Mouse (Mus musculus) left cerebral cortex, postnatal 25 days (tissue): ENCODE results near the gene Fance. TPM values are rescaled to one million over a fixed set of nuclear protein-coding genes. Genes with fewer than 3 reads are reported as not detected.

ENCODE experiments used
- DNase-seq, 2 experiments: peaks; one replicate each; pipeline ENCODE4 v3.0.0; 2022; ENCODE audit warnings: low spot score in 2 of 2, mixed read lengths in 1 of 2
- intact Hi-C: fragments of 180-260 bp; cut with DNase I; formaldehyde crosslinking; loops from one replicate; pipeline ENCODE4 v1.15.1; 2025
- total RNA-seq, 2 experiments: library from RNA; stranded (reverse); gene quantifications; 2 replicates each; pipeline ENCODE4 v1.2.3; 2021

The Fance gene
- total RNA-seq, result 10 to 100 TPM; 24.0 to 25.7 TPM

GRCm38 (mm10) chr17:28313212-28313879 is at the start of gene Fance:
Gene Fance, plus strand, starts transcription at chr17:28313519.
- intact Hi-C loops, result loop anchor here (5.0 kb wide), 1 partner anchor 106 kb away; the partner anchor contains the start of gene Def6
- DNase-seq, result peak; percentile 91 to 97

- DNase-seq, result no peak
- intact Hi-C loops, result no loop called here
Observed at GRCm38 (mm10) chr17:28267251-28267650, 46.1 kb upstream of the Fance start.

GRCm38 (mm10) chr17:28270165-28270564 is 43.2 kb upstream of the Fance start:
- intact Hi-C loops, result no loop called here
- DNase-seq, result no peak

GRCm38 (mm10) chr17:28271537-28272266 is 41.6 kb upstream of the Fance start:
- intact Hi-C loops, result no loop called here
- no peak for DNase-seq

DNA sequence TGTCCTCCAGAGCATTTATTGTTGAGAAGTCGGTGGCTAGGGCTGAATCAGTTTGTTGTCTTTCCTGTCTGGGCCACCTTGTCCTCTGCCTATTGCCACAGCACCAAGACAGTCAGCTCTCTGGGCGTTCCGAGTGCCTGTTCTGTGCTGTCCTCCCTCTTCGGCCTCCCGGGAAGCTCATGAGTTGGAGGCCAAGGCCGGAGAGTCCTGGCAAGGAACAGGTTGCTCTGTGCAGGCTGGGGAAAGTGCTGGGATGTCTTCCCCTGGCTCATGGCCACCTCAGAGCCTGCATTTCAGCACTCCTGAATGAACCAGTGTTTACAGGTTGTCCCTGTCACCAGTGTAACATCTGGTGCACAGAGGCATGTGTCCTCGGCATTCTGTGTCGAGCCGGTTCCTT is 41.0 kb upstream of the Fance start:
- DNase-seq, result no peak

DNA sequence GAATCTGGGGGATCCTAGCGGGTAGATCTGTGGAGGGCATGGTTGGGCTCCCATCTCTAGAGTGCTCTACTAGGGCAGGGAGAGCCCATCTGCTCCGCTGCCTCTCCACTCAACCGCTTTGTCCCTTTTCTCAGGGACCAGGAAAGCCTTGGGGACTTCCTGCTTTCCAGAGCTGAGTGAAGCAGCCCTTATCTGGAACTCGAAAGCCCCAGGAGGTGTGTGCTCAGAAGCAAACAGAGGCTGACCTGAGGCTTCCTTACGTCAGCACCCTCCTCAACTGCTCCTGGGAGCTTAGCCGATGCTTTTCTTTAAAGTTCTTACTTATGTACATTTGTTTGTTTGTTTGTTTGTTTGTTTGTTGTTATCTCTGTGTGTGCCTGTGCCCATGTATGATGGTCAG is 40.5 kb upstream of the Fance start:
- DNase-seq, result no peak
- intact Hi-C loops, result no loop called here

More for the DNA sequence above, 41.0 kb upstream of the Fance start:
- intact Hi-C loops, result no loop called here

DNA sequence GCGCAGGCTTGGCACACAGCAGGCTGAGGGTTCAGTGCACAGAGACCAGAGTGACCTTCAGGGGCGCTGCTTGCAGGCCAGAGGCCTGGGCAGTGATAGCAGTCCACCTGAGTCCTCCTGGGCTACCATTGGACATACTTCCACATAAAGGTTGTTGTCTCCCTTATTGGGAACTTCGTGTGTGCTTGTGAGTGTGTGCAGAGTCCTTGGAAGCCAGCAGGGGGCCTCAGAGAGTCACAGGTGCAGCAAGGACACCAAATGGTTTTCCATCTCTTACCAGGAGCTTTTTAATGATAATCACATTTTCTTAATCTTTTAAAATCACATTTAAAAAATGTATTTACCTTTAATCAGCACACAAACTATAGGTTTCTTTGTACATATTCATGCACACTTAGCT is 38.6 kb upstream of the Fance start:
- no peak for DNase-seq
- intact Hi-C loops, result no loop called here

DNA sequence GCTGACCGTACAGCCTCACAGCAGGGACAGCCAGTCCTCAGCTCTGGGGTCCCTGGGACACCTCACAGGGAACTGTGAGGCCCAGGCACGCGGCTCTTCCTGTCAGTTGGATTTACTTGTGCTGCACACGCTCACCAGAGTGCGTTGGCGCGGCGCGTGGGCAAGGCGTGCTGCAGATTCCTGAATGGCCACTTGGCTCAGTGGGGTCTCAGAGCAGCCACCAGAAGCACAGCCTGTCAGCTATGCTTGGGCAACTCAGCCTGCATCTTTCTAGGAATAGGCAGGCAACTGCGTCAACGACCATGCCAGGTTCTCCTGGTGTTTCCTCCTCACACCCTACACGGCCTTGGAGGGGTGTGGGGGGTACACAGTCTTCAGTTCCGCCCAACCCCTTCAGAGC is 36.1 kb upstream of the Fance start:
- intact Hi-C loops, result no loop called here
- DNase-seq, result no peak

GRCm38 (mm10) chr17:28277721-28278120 is 35.6 kb upstream of the Fance start:
- intact Hi-C loops, result no loop called here

DNA sequence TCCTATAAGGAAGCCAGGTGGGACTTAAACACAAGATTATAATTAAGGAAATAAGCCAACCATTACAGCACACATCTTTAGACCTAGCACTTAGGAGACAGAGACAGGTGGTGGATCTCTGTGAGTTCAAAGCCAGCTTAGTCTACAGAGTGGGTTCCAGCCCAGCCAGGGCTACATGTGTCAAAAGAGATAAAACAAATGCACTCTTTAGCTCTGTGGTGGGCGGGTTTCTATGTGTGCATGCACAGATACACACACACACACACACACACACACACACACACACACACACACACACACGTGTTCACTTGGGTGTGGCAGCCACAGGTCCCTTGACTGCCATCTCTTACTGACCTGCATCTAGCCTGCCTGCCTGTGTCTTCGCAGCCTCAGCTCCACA is 35.2 kb upstream of the Fance start:
- intact Hi-C loops, result no loop called here
- no peak for DNase-seq

More at GRCm38 (mm10) chr17:28277721-28278120, 35.6 kb upstream of the Fance start:
- no peak for DNase-seq

- intact Hi-C loops, result no loop called here
- no peak for DNase-seq
Observed at GRCm38 (mm10) chr17:28279236-28279635, 34.1 kb upstream of the Fance start.

- intact Hi-C loops, result no loop called here
- DNase-seq, result no peak
Observed at GRCm38 (mm10) chr17:28279780-28280422, 33.4 kb upstream of the Fance start.

DNA sequence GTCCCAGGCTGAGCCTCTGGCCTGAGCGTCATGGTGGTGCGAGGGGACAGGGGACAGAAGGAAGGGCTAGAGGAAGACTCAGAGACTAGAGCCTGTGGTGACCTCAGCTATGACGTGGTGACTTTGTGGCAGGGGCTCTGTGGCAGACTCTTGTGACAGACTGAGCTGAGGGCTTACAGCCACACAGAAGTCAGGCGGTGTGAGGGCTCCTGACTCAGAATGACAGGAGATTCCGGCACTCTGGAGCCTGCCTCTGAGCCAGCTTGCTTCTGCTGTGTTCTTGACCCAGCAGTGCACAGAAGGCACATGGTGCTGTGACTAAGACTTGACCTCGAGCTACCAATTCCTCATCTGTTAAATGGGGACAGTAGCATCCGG is 32.9 kb upstream of the Fance start:
- DNase-seq, result no peak
- intact Hi-C loops, result no loop called here

- intact Hi-C loops, result no loop called here
Observed at GRCm38 (mm10) chr17:28280831-28281377, 32.4 kb upstream of the Fance start.

DNA sequence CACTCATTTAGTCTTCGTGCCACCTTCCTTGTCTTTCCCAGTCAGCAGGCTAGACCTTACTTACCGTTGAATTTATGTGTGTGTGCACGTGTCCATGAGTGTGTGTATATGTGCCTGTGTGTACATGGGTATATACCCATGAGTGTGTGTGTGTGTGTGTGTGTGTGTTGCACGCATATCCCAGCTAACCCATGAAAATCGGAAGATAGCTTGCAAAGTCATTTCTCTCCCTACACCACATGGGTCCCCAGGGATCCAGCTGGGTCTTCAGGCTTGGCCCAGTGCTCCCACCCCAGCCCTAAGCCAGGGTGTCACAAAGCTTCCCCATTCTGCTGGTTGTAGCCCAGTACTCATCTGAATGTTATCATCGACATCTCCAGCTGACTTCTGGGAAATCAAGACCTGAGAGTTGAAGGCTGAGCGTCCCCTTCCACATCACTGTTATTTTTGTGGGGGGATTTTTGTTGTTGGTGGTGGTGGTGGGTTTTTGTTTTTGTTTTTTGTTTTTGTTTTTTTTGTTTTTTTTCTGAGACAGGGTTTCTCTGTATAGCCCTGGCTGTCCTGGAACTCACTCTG is 31.4 kb upstream of the Fance start:
- intact Hi-C loops, result no loop called here

More at GRCm38 (mm10) chr17:28280831-28281377, 32.4 kb upstream of the Fance start:
- DNase-seq, result no peak

GRCm38 (mm10) chr17:28283199-28283598 is 30.1 kb upstream of the Fance start:
- intact Hi-C loops, result no loop called here
- DNase-seq, result no peak

More for the DNA sequence above, 31.4 kb upstream of the Fance start:
- DNase-seq, result no peak

- DNase-seq, result no peak
- intact Hi-C loops, result no loop called here
Observed at GRCm38 (mm10) chr17:28286133-28286532, 27.2 kb upstream of the Fance start.

- DNase-seq, result no peak
- intact Hi-C loops, result no loop called here
Observed at GRCm38 (mm10) chr17:28286964-28287363, 26.4 kb upstream of the Fance start.

DNA sequence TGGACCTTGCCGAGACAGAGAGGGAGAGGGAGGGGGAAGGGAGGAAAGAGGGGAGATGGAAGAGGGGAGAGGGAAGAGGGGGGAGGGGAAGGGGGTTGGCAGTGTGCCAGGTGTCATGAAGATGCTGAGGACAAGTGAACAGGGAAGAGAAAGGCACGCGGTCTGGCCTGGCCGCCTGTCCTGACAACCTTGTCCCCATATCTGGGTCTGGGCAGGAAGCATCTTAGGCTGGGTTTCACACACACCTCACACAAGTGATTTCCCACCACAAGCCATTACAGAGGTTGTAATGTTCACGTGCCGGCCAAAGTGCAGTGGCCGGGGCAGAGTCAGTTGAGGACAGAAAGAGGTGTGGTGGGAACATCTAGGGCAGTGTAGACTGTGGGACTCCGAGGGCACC is 25.7 kb upstream of the Fance start:
- no peak for DNase-seq
- intact Hi-C loops, result no loop called here

DNA sequence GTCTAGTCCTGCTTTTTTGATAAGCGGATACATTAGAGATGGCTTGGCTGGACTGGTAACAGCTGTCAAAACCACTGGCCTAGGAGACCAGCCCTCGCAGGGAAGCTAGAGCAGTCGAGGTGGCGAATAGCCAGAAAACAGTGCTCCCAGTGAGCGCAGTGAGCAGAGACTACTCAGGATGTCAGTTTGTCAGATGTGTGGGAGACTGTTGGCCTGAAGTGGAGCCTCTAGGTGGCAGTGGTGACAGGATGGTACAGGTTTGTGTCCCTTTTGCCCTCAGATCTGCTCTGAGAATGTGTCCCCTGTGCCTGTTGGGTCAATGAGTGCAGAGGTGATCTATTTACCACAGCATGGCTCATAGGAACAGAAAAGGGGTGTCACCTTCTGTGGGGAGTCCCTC is 25.3 kb upstream of the Fance start:
- DNase-seq, result no peak
- intact Hi-C loops, result no loop called here
